Mouse (Mus musculus) granulocyte monocyte progenitor cell, adult 5-6 weeks (primary cell): ENCODE measurements around the gene Mesp2. TPM values are rescaled to one million over a fixed set of nuclear protein-coding genes. Genes with fewer than 3 reads are reported as not detected.
"Not testable (repeated sequence)": the region's sequence is repeated elsewhere in the genome, so short reads cannot be mapped to it uniquely, and the experiment has no call there.

Experiments
- ATAC-seq: replicated peaks from 2 replicates; pipeline ENCODE4 v1.8.0; 2016; ENCODE audit warnings: mild to moderate bottlenecking, moderate TSS enrichment, inconsistent platforms; ENCODE audit not compliant: poor library complexity, severe bottlenecking
- total RNA-seq, 2 experiments: library from RNA; stranded (forward) in 1 of 2; stranded (reverse) in 1 of 2; fragments of 200-712, 200-1000 nt in 1 of 2; fragments of >200 nt in 1 of 2; fragmentation: Nextera tagmentation in 1 of 2; gene quantifications; 2 replicates each; pipeline ENCODE4 v1.2.3; 2014 to 2017

The Mesp2 gene
- not detected in 2 replicates for total RNA-seq (2014; fragmentation: Nextera tagmentation)
- total RNA-seq (2017) = not detected in 2 replicates

GRCm38 (mm10) chr7:79810611-79811506, at the start of gene Mesp2:
Gene Mesp2, plus strand, starts transcription at chr7:79810727.
- peak; percentile 76 for ATAC-seq

- no peak for ATAC-seq
Observed at GRCm38 (mm10) chr7:79761124-79761876, 49.2 kb upstream of the Mesp2 start.

GRCm38 (mm10) chr7:79762106-79762505, 48.4 kb upstream of the Mesp2 start:
- ATAC-seq = no peak

- ATAC-seq = no peak
Observed at GRCm38 (mm10) chr7:79765991-79766390, 44.5 kb upstream of the Mesp2 start.

- no peak for ATAC-seq
Observed at GRCm38 (mm10) chr7:79769664-79770063, 40.9 kb upstream of the Mesp2 start.

- no peak for ATAC-seq
Observed at GRCm38 (mm10) chr7:79771561-79772512, 38.7 kb upstream of the Mesp2 start.

GRCm38 (mm10) chr7:79780647-79781626, 29.6 kb upstream of the Mesp2 start:
- peak; percentile 84 for ATAC-seq

GRCm38 (mm10) chr7:79781826-79782515, 28.6 kb upstream of the Mesp2 start:
- ATAC-seq = no peak

- ATAC-seq = no peak
Observed at GRCm38 (mm10) chr7:79782516-79782855, 28.0 kb upstream of the Mesp2 start.

- peak; percentile 75 for ATAC-seq
Observed at GRCm38 (mm10) chr7:79786295-79786694, 24.2 kb upstream of the Mesp2 start.

GRCm38 (mm10) chr7:79789812-79790211, 20.7 kb upstream of the Mesp2 start:
- not testable (repeated sequence) for ATAC-seq

- peak; percentile 55 for ATAC-seq
Observed at GRCm38 (mm10) chr7:79792635-79793421, 17.7 kb upstream of the Mesp2 start.

- no peak for ATAC-seq
Observed at GRCm38 (mm10) chr7:79793688-79794087, 16.8 kb upstream of the Mesp2 start, which contains the start of gene Mesp1. Gene Mesp1, minus strand, starts transcription at chr7:79793788.

- ATAC-seq = no peak
Observed at GRCm38 (mm10) chr7:79798606-79799005, 11.9 kb upstream of the Mesp2 start.

GRCm38 (mm10) chr7:79799048-79799447, 11.5 kb upstream of the Mesp2 start:
- ATAC-seq = peak; percentile 51; the same call in 1 of the 2 replicates

GRCm38 (mm10) chr7:79799506-79799905, 11.0 kb upstream of the Mesp2 start:
- no peak for ATAC-seq

GRCm38 (mm10) chr7:79800336-79800735, 10.2 kb upstream of the Mesp2 start:
- no peak for ATAC-seq

GRCm38 (mm10) chr7:79801391-79801790, 9.1 kb upstream of the Mesp2 start:
- ATAC-seq = no peak
